Mouse (Mus musculus): ENCODE results near the gene Arhgap35. TPM values are rescaled to one million over a fixed set of nuclear protein-coding genes. Genes with fewer than 3 reads are reported as not detected.

Arhgap35 gene
- polyA plus RNA-seq, 1 experiment from 2014 or later: 7.3 TPM

- 96% methylated on average over 13 of the region's 14 CpGs for WGBS (ENCODE audit: missing documents)
- H3K36me3 ChIP-seq (ENCODE audit: inconsistent target): no peaks in the 10 kb centered on the region
- no peak overlapping the region for H3K27ac ChIP-seq
- H3K79me2 ChIP-seq (ENCODE audit: inconsistent target): peaks cover 5% of the 10 kb centered on the region; the same call in 1 of the 2 replicates
- no peak overlapping the region for H3K4me3 ChIP-seq (ENCODE audit: inconsistent target)
Measured at GRCm38 (mm10) chr7:16455016-16455415, 159.8 kb downstream of the Arhgap35 start.

GRCm38 (mm10) chr7:16453118-16453711 lies 161.6 kb downstream of the Arhgap35 start:
- Histone ChIP-seq H3K27ac (no peak overlapping the region), H3K36me3 (ENCODE audit: inconsistent target) (no peaks in the 10 kb centered on the region), H3K4me3 (ENCODE audit: inconsistent target) (peak overlapping the region; percentile 77), H3K79me2 (ENCODE audit: inconsistent target) (peaks cover 5% of the 10 kb centered on the region; the same call in 1 of the 2 replicates)
- under 1% methylated on average over 23 of the region's 23 CpGs for WGBS (ENCODE audit: missing documents)

- H3K36me3 ChIP-seq (ENCODE audit: inconsistent target): no peaks in the 10 kb centered on the region
- peak within 1 kb of the TSS; percentile 77 for H3K4me3 ChIP-seq (ENCODE audit: inconsistent target)
- no peak within 1 kb of the TSS for H3K27ac ChIP-seq
- 1% methylated on average over 28 of the region's 30 CpGs for WGBS (ENCODE audit: missing documents)
- H3K79me2 ChIP-seq (ENCODE audit: inconsistent target): peaks cover 5% of the 10 kb centered on the region; the same call in 1 of the 2 replicates
Measured at GRCm38 (mm10) chr7:16452587-16453073, 162.2 kb downstream of the Arhgap35 start, which contains the start of gene Tmem160. Tmem160 (plus strand) TSS chr7:16452779.

GRCm38 (mm10) chr7:16451656-16452055 lies 163.1 kb downstream of the Arhgap35 start:
- no peak overlapping the region for H3K4me3 ChIP-seq (ENCODE audit: inconsistent target)
- no peak overlapping the region for H3K27ac ChIP-seq
- WGBS (ENCODE audit: missing documents): 93% methylated on average over 6 of the region's 6 CpGs
- H3K36me3 ChIP-seq (ENCODE audit: inconsistent target): no peaks in the 10 kb centered on the region
- H3K79me2 ChIP-seq (ENCODE audit: inconsistent target): peaks cover 5% of the 10 kb centered on the region; the same call in 1 of the 2 replicates

Other genes with a start within 250 kb of the Arhgap35 start
- 50.0 to 88.6 TPM (median 68.1 TPM) in 3 replicates for gene Sae1, start 227.2 kb downstream of the Arhgap35 start, polyA plus RNA-seq (2018)
- 23.8 to 26.3 TPM (median 25.4 TPM) in 3 replicates for gene Zc3h4, start 214.1 kb downstream of the Arhgap35 start, polyA plus RNA-seq (2018)
- gene Tmem160, start 162.2 kb downstream of the Arhgap35 start, polyA plus RNA-seq (2018): 9.5 to 50.4 TPM (median 41.7 TPM) in 3 replicates
- not detected in 3 replicates for gene Npas1, start 137.3 kb downstream of the Arhgap35 start, polyA plus RNA-seq (2018)
- gene Ceacam15, start 60.7 kb upstream of the Arhgap35 start, polyA plus RNA-seq (2018): not detected in 3 replicates
- gene Ceacam9, start 106.9 kb upstream of the Arhgap35 start, polyA plus RNA-seq (2018): not detected in 3 replicates
- 207 to 606 TPM (median 518 TPM) in 3 replicates for gene Ap2s1, start 123.4 kb upstream of the Arhgap35 start, polyA plus RNA-seq (2018)
- gene Slc1a5, start 166.3 kb upstream of the Arhgap35 start, polyA plus RNA-seq (2018): 4.0 to 23.3 TPM (median 15.1 TPM) in 3 replicates
- gene Strn4, start 200.9 kb upstream of the Arhgap35 start, polyA plus RNA-seq (2018): 26.7 to 43.9 TPM (median 39.6 TPM) in 3 replicates
- gene Fkrp, start 201.7 kb upstream of the Arhgap35 start, polyA plus RNA-seq (2018): 17.4 to 25.4 TPM (median 20.5 TPM) in 3 replicates
- 3.7 to 6.1 TPM (median 4.8 TPM) in 3 replicates for gene Prkd2, start 227.9 kb upstream of the Arhgap35 start, polyA plus RNA-seq (2018)

Data from macrophage (primary cell).